Comparison of ENCODE assay signal across 24 mouse cellular contexts in the genomic region with DNA sequence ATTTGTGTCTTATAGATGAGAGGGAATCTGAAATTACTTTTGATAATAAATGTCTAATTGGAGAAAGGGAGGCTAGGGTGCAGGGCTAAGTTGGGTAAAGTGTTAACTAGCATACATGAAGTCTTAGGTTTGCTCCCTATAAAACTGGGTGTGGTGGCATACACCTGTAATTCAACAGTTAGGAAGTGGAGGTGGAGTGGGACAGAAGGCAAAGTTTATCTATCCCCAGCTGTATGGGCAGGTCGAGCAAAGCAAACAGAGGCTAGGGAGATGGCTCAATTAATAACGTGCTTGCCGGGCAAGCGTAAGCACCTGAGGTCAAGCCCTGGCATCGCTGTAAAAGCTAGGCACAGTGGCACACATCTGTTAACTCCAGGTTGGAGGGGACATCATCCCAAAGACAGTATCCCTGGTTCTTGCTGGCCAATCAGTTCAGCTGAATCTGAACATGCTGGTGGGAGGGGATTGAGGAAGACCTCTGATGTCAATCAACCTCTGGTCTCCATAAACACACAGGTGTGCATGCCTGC. TPM values are rescaled to one million over a fixed set of nuclear protein-coding genes. Genes with fewer than 3 reads are reported as not detected.
DNase-seq lines count a peak whose midpoint lies in the region; ATAC-seq and TF ChIP-seq lines count a peak whose summit lies in the region.
"Had no signal": no experiment of that assay in that cellular context is flagged by ENCODE, and none has a peak within 500 bp of the region (broad histone marks: within the 10 kb centered on the region; RNA-seq: fewer than 3 reads in every experiment).

No protein-coding gene starts in this region.

- peak; percentile 78 for ATAC-seq in intestine, embryonic 15.5 days
- ATAC-seq in intestine, postnatal 0 days, result peak; percentile 51; the same call in 1 of the 2 replicates
- ATAC-seq: activated CD4-positive, CD25-positive, alpha-beta regulatory T cell, adult 4 months; CD4-positive, CD25-positive, alpha-beta regulatory T cell, adult 4 months; forebrain, embryonic 13.5 days; forebrain, embryonic 15.5 days; Patski had no signal

- no peak overlapping the region for H3K4me2 ChIP-seq in intestine, embryonic 15.5 days (replicated peaks)
- H3K4me2 ChIP-seq in intestine, postnatal 0 days (replicated peaks; ENCODE audit: low read depth), result no peak overlapping the region
- H3K4me2 ChIP-seq: embryonic facial prominence, embryonic 12.5 days; forebrain, embryonic 13.5 days; forebrain, embryonic 15.5 days had no signal

- 0 out of 2 replicates have a peak, but pooled peaks cover 4% of the 10 kb centered on the region for H3K4me1 ChIP-seq in intestine, embryonic 15.5 days (replicated peaks)
- no peaks in the 10 kb centered on the region for H3K4me1 ChIP-seq in intestine, postnatal 0 days (replicated peaks; ENCODE audit: control insufficient read depth, insufficient read depth, low read length)
- H3K4me1 ChIP-seq: embryonic facial prominence, embryonic 12.5 days had no signal

- H3K36me3 ChIP-seq in intestine, embryonic 15.5 days, result no peaks in the 10 kb centered on the region
- no peaks in the 10 kb centered on the region for H3K36me3 ChIP-seq in intestine, postnatal 0 days (ENCODE audit: control insufficient read depth, insufficient read depth)
- H3K36me3 ChIP-seq: embryonic facial prominence, embryonic 10.5 days; embryonic facial prominence, embryonic 12.5 days; forebrain, embryonic 15.5 days; G1E had no signal

- DNase-seq in heart, adult 11 months, result peak; percentile 66
- DNase-seq in heart, adult 9 months (ENCODE audit: low spot score in 2 of 2), result no peak
- no peak for DNase-seq in yolk sac, embryonic 10.5 days (ENCODE audit: low spot score)
- DNase-seq in right cerebral cortex, postnatal 25 days, result no peak
- DNase-seq: adrenal gland, adult 8-10 months; adrenal gland, postnatal 14 days; adrenal gland, postnatal 36 days; B cell, adult 2 months; cerebellum, adult 11-12 months; cerebellum, adult 2 months; cerebellum, adult 9-10 months; cerebellum, postnatal 10 days; cerebellum, postnatal 25 days had no signal

- no peak for TF ChIP-seq CTCF in intestine, postnatal 0 days (IDR thresholded peaks at IDR 0.05; ENCODE audit: low read depth)

- 54% methylated on average over 5 of the region's 5 CpGs for WGBS in intestine, embryonic 15.5 days
- WGBS in intestine, postnatal 0 days, result 47% methylated on average over 5 of the region's 5 CpGs

- no peaks in the 10 kb centered on the region for H3K27me3 ChIP-seq in intestine, embryonic 15.5 days (replicated peaks)
- H3K27me3 ChIP-seq in intestine, postnatal 0 days (replicated peaks; ENCODE audit: control insufficient read depth, insufficient read depth, low read length), result no peaks in the 10 kb centered on the region
- H3K27me3 ChIP-seq: CH12.LX; embryonic facial prominence, embryonic 12.5 days; forebrain, embryonic 13.5 days; forebrain, embryonic 15.5 days; Patski had no signal

- no peaks in the 10 kb centered on the region for H3K9me3 ChIP-seq in intestine, embryonic 15.5 days
- H3K9me3 ChIP-seq in intestine, postnatal 0 days (ENCODE audit: control insufficient read depth), result no peaks in the 10 kb centered on the region
- H3K9me3 ChIP-seq: embryonic facial prominence, embryonic 10.5 days; embryonic facial prominence, embryonic 12.5 days; forebrain, embryonic 13.5 days; forebrain, embryonic 15.5 days had no signal

- no peak overlapping the region for H3K27ac ChIP-seq in intestine, embryonic 15.5 days
- no peak overlapping the region for H3K27ac ChIP-seq in intestine, postnatal 0 days (ENCODE audit: low read depth, low read length)
- H3K27ac ChIP-seq: embryonic facial prominence, embryonic 10.5 days; embryonic facial prominence, embryonic 12.5 days; forebrain, embryonic 13.5 days; forebrain, embryonic 15.5 days had no signal

- no peak overlapping the region for H3K9ac ChIP-seq in intestine, embryonic 15.5 days
- H3K9ac ChIP-seq in intestine, postnatal 0 days (ENCODE audit: low read depth, low read length), result no peak overlapping the region
- H3K9ac ChIP-seq: embryonic facial prominence, embryonic 12.5 days; forebrain, embryonic 13.5 days; forebrain, embryonic 15.5 days had no signal

- no peak overlapping the region for H3K4me3 ChIP-seq in intestine, embryonic 15.5 days (replicated peaks)
- no peak overlapping the region for H3K4me3 ChIP-seq in intestine, postnatal 0 days (ENCODE audit: low read depth, low read length)
- H3K4me3 ChIP-seq: embryonic facial prominence, embryonic 10.5 days; embryonic facial prominence, embryonic 12.5 days; forebrain, embryonic 13.5 days; forebrain, embryonic 15.5 days had no signal

RNA-seq across cellular contexts. Expression of a gene that starts 54.3 kb away (rescaled TPM):
- polyA plus RNA-seq in intestine, embryonic 15.5 days (2015; fragmentation: Nextera tagmentation; extraction: Ambion mirVana), result 17.0 and 18.8 TPM in 2 replicates
- 6.0 and 6.9 TPM in 2 replicates for polyA plus RNA-seq in intestine, postnatal 0 days (2015; fragmentation: Nextera tagmentation; extraction: Ambion mirVana)
- polyA plus RNA-seq: activated CD4-positive, CD25-positive, alpha-beta regulatory T cell, adult 4 months; CD4-positive, CD25-positive, alpha-beta regulatory T cell, adult 4 months; G1E had no signal
